Mouse (Mus musculus): ENCODE data around the gene Acadl.

Gene Acadl

DNA sequence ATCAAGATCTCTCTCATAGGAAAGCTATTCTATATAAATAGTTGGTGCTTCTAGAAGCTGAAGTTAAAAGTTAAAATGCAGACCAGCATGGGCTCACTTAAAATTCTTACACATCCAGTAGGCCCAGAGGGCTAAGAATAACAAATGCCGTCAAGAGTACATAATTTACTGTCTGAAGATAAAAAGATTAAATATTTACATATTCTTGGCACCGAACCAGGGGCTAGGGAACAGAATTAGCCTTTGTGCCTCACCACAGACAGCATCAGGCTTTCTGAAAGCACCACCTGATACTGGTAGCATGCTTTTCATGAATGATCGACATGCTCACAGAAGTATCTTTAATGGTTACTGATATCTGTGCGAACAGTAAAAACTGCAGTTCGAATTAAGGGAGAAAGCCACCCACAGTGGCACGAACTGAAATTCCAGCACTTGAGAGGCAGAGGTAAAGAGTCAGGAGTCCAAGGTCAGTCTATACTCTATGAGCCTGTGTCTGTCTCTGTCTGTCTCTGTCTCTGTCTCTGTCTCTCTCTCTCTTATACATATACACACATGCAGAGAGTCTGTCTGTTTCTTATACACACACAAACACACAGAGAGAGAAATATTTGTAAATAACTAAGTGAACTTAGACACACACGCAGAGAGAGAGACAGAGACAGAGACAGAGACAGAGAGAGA is 23.2 kb downstream of the Acadl start:
- in situ Hi-C loops (cut with MboI; ENCODE audit: low sequenced_read_pairs), result no loop called here

- in situ Hi-C loops (cut with MboI; ENCODE audit: low sequenced_read_pairs), result no loop called here
These were observed 23.9 kb downstream of the Acadl start for GRCm38 (mm10) chr1:66839135-66839534.

DNA sequence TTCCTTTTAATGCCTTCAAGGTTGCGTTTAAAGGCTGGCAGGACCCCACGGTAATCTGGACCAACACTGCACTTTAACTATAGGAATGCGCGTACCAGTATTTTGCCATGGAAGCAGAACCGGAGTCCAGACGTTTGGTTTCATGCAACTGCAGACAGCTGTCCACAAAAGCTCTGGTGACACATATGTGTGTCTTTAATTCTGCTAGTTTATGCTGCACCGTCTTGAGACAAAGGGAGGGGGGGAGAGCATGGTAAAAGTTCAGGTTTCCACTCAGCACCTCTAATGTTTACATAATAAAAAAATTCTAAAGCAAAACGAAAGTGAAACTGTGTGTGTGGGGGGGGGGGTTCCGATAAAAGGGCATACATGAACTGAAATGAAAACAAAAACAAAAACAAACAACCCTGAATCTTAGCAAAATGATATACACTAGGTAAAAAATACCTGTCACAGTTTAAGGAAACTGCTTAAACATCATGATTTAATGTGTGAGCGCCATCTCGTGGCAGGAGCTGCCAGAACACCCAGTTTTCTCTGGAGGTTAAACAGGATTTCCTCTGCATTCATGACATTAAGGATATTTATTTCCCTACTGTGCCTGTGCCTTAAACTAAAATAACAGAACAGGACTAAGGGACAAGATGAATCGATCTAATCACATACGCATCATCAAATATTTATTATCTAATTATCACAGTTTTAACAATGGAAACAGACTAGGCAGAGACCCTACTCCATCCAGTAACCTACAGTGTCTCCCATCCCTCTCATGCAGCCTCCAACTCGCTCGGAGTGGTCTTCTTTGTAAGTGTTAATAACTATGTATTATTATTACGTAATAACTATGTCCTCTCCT is 24.7 kb downstream of the Acadl start:
- in situ Hi-C loops (cut with MboI; ENCODE audit: low sequenced_read_pairs), result no loop called here

- in situ Hi-C loops (cut with MboI; ENCODE audit: low sequenced_read_pairs), result no loop called here
These were observed 25.9 kb downstream of the Acadl start for GRCm38 (mm10) chr1:66837207-66837606.

DNA sequence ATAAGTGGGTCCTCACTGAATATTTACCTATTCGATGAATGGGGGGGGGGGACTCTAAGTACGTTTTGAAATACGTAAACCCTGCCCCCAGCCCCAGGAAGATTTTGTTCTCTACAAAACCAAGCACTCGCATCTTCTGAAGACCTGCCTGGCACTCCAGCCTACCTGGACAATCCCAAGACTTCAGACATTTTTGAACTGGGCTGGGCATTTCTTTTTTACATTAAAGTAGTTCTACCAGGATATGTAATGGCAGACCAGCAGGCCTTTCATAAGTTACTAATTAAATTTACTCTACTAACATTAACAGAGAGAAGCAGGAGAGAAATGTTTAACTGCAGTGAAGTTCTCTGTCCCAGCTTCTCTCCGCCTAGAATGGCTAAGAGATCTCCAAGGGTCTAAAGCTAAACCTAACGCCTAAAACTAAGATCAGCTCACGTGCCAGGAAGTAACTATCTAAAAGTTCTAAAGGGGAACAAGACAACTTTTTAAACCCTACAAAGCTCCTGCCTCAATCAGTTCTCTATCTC is 30.4 kb downstream of the Acadl start:
- in situ Hi-C loops (cut with MboI; ENCODE audit: low sequenced_read_pairs), result no loop called here

DNA sequence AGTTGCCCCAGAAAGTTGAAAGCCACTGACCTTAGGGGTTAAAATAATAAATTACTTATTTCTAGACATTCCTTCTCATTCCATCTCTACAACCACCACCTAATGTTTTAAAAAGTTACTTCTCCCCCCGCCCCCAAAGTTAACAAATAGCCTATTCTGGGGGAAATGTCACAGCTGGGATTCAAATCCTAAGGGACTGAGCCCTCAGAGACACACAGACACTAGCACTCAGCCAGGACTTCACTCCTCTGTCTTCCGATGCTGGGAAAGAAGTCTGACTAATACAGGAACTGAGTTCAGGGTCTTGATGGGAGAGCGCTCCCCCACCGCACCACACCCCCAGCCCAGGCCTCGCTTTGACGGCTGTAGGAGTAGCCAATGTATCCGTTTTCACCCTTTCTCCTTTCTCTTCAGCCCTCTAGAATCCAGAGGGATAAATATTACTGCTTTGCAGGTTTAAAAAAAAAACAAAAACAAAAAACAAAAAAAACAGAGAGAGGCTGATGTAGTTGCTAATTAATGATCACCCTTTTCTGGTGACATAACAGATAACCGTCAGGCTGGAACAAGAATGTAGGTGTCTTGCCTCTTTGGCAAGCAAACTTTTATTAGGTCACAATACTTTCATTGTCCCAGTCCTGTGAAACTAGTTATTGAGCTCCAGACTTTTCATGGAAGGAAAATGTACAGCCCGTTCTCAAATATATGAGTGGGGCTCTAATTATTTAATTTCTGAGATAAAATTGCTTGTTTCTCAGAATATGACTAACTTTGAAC is 31.1 kb downstream of the Acadl start:
- in situ Hi-C loops (cut with MboI; ENCODE audit: low sequenced_read_pairs), result no loop called here

DNA sequence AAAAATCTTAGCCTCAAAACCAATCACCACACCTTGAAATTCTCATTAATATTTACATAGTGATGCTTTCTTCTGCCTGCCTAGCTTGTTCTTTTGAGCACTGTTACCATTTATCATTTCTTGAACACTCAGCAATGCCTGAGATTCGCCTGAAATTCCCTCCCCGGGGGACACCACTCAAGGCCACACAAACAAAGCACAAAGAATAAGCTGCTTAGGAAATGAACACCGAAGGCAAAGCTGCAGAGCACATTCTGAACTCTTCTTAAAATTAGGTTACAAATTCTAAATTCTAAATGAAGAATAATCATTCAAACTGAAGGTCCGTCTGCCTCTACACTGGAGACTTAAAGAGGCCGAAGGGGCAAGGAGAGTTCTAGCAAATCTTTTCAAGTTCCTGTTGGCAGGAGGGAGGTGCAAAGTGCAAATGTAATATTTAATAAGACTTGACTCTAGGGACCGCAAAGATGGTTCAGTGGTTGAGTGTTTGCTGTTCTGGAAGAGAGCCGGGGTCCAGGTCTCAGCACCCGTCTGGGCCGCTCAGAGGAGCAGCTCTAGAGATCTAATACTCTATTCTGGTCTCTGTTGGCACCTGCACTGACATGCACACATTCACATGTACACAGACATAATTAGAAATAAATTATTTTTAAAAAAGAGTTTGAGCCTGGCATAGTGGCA is 33.5 kb downstream of the Acadl start:
- in situ Hi-C loops (cut with MboI; ENCODE audit: low sequenced_read_pairs), result no loop called here

DNA sequence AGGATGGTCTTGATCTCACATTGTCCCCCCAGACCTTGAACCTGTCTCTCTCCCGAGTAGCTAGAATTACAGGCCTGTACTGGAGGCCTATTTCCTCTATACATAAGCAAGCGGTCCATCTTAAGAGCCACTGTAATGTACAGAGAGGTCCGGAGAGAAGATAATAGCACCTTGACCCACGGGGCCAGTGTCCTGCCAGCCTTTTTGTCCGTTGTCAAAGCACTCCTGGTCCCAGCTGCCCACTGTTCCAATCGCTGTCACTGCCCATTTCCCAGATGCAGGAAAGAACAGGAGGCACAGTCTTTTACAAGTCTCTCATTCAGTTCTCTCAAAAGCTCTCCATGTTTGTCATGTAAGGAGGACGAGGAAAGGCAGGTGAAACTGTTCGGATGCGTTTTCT is 41.1 kb downstream of the Acadl start:
- in situ Hi-C loops (cut with MboI; ENCODE audit: low sequenced_read_pairs), result no loop called here

DNA sequence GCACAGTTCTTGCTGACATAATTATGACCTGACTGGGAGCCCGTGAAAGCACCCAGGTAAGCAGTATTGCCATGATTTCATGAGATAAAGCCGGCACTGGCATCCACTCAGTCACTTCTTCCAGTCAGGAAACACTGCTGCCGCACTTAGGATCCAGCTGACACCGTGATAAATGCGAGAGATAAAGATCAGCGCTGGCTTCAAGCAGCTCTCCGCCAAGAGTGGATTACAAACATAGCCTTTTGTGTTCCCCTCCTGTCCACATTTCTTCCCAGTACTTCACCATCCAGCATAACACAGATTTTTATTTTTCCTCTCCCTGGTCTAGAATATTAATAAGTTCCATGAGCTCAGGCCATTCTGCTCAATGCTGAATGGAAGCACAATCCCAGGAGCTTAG is 42.8 kb downstream of the Acadl start:
- in situ Hi-C loops (cut with MboI; ENCODE audit: low sequenced_read_pairs), result no loop called here

DNA sequence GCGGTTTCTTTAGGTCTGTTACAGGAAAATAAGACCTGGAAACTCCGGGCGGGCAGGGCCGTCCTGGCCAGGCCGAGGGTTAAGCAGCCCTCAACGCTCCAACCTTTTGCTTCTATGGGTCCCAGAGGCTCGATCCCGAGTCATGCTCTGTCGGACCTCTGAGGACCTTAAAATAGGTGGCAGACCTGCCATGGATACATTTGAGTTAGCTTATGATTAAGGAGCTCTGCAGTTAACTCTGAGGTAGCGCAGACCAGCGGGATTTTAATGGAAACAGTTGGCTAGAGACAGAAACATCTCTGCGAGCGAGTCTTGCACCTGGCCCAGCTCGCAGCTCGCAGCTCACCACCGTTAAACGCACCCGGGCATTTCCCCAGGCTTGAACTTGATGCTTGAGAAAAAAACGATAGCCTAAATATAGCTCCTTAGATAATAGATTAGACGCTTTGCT is 45.2 kb downstream of the Acadl start:
- in situ Hi-C loops (cut with MboI; ENCODE audit: low sequenced_read_pairs), result no loop called here

DNA sequence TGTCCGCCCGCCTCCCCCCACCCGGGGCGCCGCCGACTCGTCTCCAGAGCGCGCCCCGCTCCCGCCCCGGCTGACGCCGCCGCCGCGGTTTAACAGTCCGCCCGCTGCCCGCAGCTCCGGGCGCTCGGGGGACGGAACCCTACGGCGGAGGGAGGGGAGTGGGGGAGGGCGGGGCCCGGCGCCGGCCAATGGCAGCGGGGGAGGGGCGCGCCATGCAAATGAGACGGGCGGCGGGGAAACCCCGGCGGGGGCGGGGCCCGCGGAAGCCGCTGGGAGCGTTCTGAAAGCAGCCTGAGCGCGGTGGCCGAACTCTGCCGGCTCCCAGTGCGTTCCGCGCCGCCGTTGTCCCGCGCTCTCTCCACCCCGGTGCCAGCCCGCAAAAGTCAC is 45.6 kb downstream of the Acadl start, which contains the start of gene Kansl1l:
Gene Kansl1l, minus strand, starts transcription at position 110 of the 387 bp plus-strand sequence.
- in situ Hi-C loops (cut with MboI; ENCODE audit: low sequenced_read_pairs), result no loop called here

- in situ Hi-C loops (cut with MboI; ENCODE audit: low sequenced_read_pairs), result no loop called here
These were observed 46.1 kb downstream of the Acadl start for GRCm38 (mm10) chr1:66816837-66817452.

GRCm38 (mm10) chr1:66815941-66816777 is 46.9 kb downstream of the Acadl start:
- in situ Hi-C loops (cut with MboI; ENCODE audit: low sequenced_read_pairs), result no loop called here

GRCm38 (mm10) chr1:66814756-66815155 is 48.3 kb downstream of the Acadl start:
- in situ Hi-C loops (cut with MboI; ENCODE audit: low sequenced_read_pairs), result no loop called here

DNA sequence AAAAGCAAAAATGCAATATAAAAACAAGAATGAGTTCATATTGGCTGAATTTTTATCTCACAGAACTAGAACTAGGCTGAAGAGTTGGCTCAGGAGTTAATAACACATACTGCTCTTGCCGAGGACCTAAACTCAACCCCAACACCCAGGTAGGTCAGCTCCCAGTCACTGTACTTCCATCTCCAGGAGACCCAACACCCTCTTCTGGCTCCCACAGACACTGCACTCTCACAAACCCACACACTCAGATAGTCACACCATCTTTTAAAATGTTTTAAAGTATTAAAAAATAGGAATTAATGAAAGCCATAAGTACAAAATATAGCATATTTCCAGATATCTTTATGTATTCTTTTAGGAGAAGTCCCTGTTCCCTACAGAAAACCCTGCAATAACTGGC is 49.9 kb downstream of the Acadl start:
- in situ Hi-C loops (cut with MboI; ENCODE audit: low sequenced_read_pairs), result no loop called here

DNA sequence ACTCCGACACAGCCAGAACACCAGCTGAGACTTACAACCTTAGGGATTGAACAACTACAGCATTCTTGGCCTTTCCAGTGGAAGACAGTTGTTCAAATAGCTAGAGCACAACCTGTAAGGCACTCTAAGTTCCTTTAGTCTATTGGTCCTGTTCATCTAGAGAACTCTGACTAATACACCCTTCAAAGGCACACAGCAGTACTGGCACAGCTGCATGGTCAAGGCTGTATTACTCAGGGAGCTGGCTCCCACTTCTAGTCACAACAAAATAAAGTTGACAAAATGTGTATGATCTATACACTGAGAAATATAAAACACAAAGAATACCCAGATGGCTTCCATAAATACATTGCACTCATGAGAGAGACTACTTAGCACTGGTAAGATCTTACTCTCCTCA is 56.3 kb downstream of the Acadl start:
- in situ Hi-C loops (cut with MboI; ENCODE audit: low sequenced_read_pairs), result no loop called here

- in situ Hi-C loops (cut with MboI; ENCODE audit: low sequenced_read_pairs), result no loop called here
These were observed 57.7 kb downstream of the Acadl start for GRCm38 (mm10) chr1:66805408-66805807.

DNA sequence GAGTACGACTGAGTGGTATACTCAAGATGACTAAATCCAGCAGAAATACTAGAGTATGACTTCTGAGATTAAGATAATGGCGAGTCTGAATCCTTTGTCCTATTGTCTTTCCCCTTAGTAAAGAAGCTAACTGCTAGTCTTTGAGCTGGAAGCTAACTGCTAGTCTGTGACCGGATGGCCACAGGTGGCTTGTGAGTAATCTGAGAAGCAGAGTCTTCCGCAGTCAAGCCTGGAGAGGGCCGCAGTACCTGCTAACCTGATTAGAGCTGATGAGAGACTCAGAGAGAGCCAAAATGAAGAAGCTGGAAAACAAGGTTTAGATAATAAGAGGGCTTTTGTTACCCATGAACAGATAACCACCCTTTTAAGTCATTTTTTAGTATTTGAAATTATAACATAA is 58.4 kb downstream of the Acadl start:
- in situ Hi-C loops (cut with MboI; ENCODE audit: low sequenced_read_pairs), result no loop called here

DNA sequence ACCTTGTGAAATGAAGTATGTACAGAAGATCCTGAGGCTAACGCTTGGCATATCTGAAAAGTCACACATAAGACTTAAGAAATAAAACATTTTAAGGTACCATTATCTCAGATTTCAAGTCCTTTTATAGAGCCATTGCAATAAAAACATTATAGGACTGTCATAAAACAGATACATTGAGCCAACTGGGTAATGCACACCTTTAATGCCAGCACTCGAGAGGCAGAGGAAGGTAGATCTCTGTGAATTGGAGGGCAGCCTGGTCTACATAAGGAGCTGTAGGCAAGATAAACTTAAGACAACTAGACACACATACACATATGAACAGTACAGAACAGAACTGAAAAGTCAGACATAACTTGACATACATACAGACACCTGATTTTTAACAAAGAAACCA is 65.1 kb downstream of the Acadl start:
- in situ Hi-C loops (cut with MboI; ENCODE audit: low sequenced_read_pairs), result no loop called here

Data from CH12F3 (cell line).